Mouse (Mus musculus) limb, embryonic 14.5 days (tissue): Measurements from ENCODE around the gene Mmp15. TPM values are rescaled to one million over a fixed set of nuclear protein-coding genes. Genes with fewer than 3 reads are reported as not detected.

Experiments used
- ATAC-seq: fragments of 200-750 bp; cut with Nextera tagmentation; 2 replicates; pipeline ENCODE4 v1.8.0; 2017; ENCODE audit warnings: low read depth, moderate number of reproducible peaks, moderate TSS enrichment; ENCODE audit not compliant: low FRiP score
- DNase-seq: peaks from one replicate; pipeline ENCODE4 v3.0.0-alpha.2; 2015; ENCODE audit warnings: low spot score
- H3K27ac ChIP-seq: fragments of 300-500 bp; sonication (generic); replicated peaks from 2 replicates; pipeline ENCODE4 v1.5.1; 2014; ENCODE audit warnings: low read depth, mild to moderate bottlenecking, low read length, moderate library complexity, mixed read lengths
- H3K27me3 ChIP-seq: fragments of 300-500 bp; sonication (generic); 2 replicates; pipeline ENCODE4 v1.6.1; 2014; ENCODE audit warnings: low read length, mixed read lengths; ENCODE audit not compliant: control insufficient read depth, insufficient read depth
- H3K36me3 ChIP-seq: fragments of 300-500 bp; sonication (generic); 2 replicates; pipeline ENCODE4 v1.6.1; 2014; ENCODE audit warnings: mild to moderate bottlenecking, low read length, moderate library complexity, mixed read lengths; ENCODE audit not compliant: control insufficient read depth, insufficient read depth
- H3K4me1 ChIP-seq: fragments of 300-500 bp; sonication (generic); 2 replicates; pipeline ENCODE4 v1.6.1; 2014; ENCODE audit warnings: antibody characterized with exemption, low read length, mixed read lengths; ENCODE audit not compliant: control insufficient read depth, insufficient read depth
- H3K4me2 ChIP-seq: fragments of 300-500 bp; sonication (generic); replicated peaks from 2 replicates; pipeline ENCODE4 v1.6.1; 2014; ENCODE audit warnings: low read depth, mild to moderate bottlenecking, low read length, moderate library complexity; ENCODE audit not compliant: severe bottlenecking
- H3K4me3 ChIP-seq: fragments of 300-500 bp; sonication (generic); replicated peaks from 2 replicates; pipeline ENCODE4 v1.5.1; 2014; ENCODE audit warnings: low read length
- H3K9ac ChIP-seq: fragments of 300-500 bp; sonication (generic); 2 replicates; pipeline ENCODE4 v1.6.1; 2014; ENCODE audit warnings: mild to moderate bottlenecking, low read depth, low read length, moderate library complexity; ENCODE audit not compliant: severe bottlenecking
- H3K9me3 ChIP-seq: fragments of 300-500 bp; sonication (generic); 2 replicates; pipeline ENCODE4 v1.6.1; 2016; ENCODE audit warnings: low read length; ENCODE audit not compliant: control insufficient read depth
- POLR2A ChIP-seq: fragments of 200-500 bp; IDR thresholded peaks from 2 replicates; pipeline ENCODE4 v1.8.0; 2012; ENCODE audit warnings: inconsistent platforms, mild to moderate bottlenecking, moderate library complexity, borderline replicate concordance; ENCODE audit not compliant: insufficient read depth, insufficient read length; ENCODE audit errors: extremely low read depth
- WGBS: fragments of 180-500 bp; shearing (Covaris S2); extraction: QIAGEN DNeasy Blood & Tissue Kit; methylation state at CpG from one replicate; pipeline ENCODE4 v1.1.7; 2014; 5-methylcytosine and 5-hydroxymethylcytosine counted together
- polyA plus RNA-seq, 2 experiments: library from polyadenylated mRNA; depleted of rRNA in 1 of 2; stranded (reverse) in 1 of 2; unstranded in 1 of 2; fragments of >200 nt; fragmentation: Nextera tagmentation in 1 of 2; extraction: Ambion mirVana in 1 of 2; gene quantifications; 2 replicates each; pipeline versions ENCODE4 v1.2.1 to v1.2.3; 2012 to 2014

Mmp15 gene
- polyA plus RNA-seq, 2 experiments: 10.5 to 12.6 TPM

- no peak for TF ChIP-seq POLR2A
- H3K4me3 ChIP-seq: no peak overlapping the region
- no peaks in the 10 kb centered on the region for H3K9me3 ChIP-seq
- H3K27ac ChIP-seq: no peak overlapping the region
- no peak overlapping the region for H3K9ac ChIP-seq
- no peak for ATAC-seq
- H3K27me3 ChIP-seq: no peaks in the 10 kb centered on the region
- DNase-seq: no peak
- H3K4me2 ChIP-seq: no peak overlapping the region
- H3K36me3 ChIP-seq: no peaks in the 10 kb centered on the region
- 70% methylated on average over 17 of the region's 18 CpGs for WGBS
- H3K4me1 ChIP-seq: no peaks in the 10 kb centered on the region
Measured at GRCm38 (mm10) chr8:95312836-95313235, 39.2 kb upstream of the Mmp15 start.

GRCm38 (mm10) chr8:95313857-95314256 is 38.2 kb upstream of the Mmp15 start:
- H3K4me3 ChIP-seq: no peak overlapping the region
- H3K36me3 ChIP-seq: no peaks in the 10 kb centered on the region
- H3K27me3 ChIP-seq: no peaks in the 10 kb centered on the region
- TF ChIP-seq POLR2A: no peak
- DNase-seq (no peak), ATAC-seq (no peak)
- H3K27ac ChIP-seq: no peak overlapping the region
- H3K9me3 ChIP-seq: no peaks in the 10 kb centered on the region
- H3K4me2 ChIP-seq: no peak overlapping the region
- 88% methylated on average over 6 of the region's 6 CpGs for WGBS
- no peaks in the 10 kb centered on the region for H3K4me1 ChIP-seq
- H3K9ac ChIP-seq: no peak overlapping the region

DNA sequence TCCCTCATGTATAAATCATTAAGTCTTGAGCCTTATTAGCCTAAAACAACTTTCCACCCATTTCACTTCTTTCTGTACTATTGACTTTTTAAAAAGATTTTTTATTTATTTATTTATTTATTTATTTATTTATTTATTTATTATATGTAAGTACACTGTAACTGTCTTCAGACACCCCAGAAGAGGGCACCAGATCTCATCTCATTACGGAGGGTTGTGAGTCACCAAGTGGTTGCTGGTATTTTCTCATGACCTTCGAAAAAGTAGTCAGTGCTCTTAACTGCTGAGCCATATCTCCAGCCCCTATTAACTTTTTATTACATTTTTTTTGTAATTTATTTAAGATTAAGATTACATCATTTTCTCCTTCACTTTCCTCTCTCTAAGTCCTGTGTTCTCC is 37.4 kb upstream of the Mmp15 start:
- no peak for TF ChIP-seq POLR2A
- Histone ChIP-seq H3K27me3 (no peaks in the 10 kb centered on the region), H3K36me3 (no peaks in the 10 kb centered on the region), H3K4me2 (no peak overlapping the region), H3K9me3 (no peaks in the 10 kb centered on the region), H3K4me1 (no peaks in the 10 kb centered on the region), H3K4me3 (no peak overlapping the region), H3K27ac (no peak overlapping the region), H3K9ac (no peak overlapping the region)
- ATAC-seq: no peak
- WGBS: 64% methylated on average over 2 of the region's 2 CpGs
- no peak for DNase-seq

GRCm38 (mm10) chr8:95315350-95315749 is 36.7 kb upstream of the Mmp15 start:
- Histone ChIP-seq H3K4me2 (no peak overlapping the region), H3K9me3 (no peaks in the 10 kb centered on the region), H3K27ac (no peak overlapping the region), H3K36me3 (no peaks in the 10 kb centered on the region), H3K27me3 (no peaks in the 10 kb centered on the region), H3K4me3 (no peak overlapping the region), H3K4me1 (no peaks in the 10 kb centered on the region), H3K9ac (no peak overlapping the region)
- TF ChIP-seq POLR2A: no peak
- ATAC-seq (no peak), DNase-seq (no peak)
- 94% methylated on average over 1 of the region's 1 CpGs for WGBS

DNA sequence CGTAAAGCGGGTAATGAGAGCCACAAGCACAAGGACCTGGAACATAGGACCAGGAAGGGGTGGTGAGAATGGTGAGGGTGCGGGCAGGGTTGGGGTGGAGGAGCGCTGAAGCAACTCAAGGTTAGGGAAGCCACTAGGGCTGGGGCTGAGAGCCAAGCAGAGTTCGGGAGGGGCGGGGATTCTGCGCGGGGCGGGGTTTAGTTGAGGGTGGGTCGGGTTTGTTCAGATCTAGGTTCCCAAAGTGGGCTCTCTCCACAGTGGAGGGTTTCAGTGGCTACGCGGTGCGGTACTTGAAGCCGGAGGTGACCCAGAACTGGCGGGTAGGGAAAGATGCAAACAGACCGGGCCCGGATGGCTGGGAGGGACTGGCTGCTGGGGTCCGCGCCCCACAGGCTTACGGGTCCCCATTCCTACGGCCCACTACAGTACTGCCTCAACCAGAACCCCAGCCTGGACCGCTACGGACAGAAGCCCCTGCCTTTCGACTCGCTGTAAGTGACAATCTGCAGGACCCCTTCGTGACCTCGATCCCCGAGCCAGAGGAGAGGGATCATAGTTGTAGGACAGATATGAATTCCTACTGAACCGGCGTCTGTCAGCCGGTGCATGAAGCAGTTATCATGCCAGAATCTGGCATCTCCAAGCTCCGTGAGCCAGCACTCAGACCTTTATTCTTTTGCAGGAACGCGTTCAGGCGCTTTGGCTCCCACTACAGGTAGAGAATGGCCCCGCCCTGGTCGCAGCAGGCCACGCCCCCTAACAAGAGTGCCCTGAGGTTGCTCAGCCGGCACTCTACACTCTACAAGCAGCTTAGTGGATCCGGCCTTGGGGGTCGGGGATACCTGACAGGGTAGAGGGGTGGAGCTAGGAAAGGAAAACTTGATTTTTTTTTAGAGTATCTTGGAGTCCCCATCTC is 31.6 kb upstream of the Mmp15 start:
- WGBS: 2% methylated on average over 34 of the region's 41 CpGs

More for the DNA sequence above, 31.6 kb upstream of the Mmp15 start:
- peak overlapping the region; percentile 50 for H3K9ac ChIP-seq
- no peak overlapping the region for H3K27ac ChIP-seq
- peak overlapping the region; percentile 90 for H3K4me2 ChIP-seq
- no peaks in the 10 kb centered on the region for H3K9me3 ChIP-seq
- TF ChIP-seq POLR2A: no peak
- ATAC-seq (peak; percentile 59; the same call in 1 of the 2 replicates), DNase-seq (peak; percentile 65)
- peaks cover 9% of the 10 kb centered on the region for H3K4me1 ChIP-seq
- peak overlapping the region; percentile 42 for H3K4me3 ChIP-seq
- no peaks in the 10 kb centered on the region for H3K27me3 ChIP-seq
- peaks cover 20% of the 10 kb centered on the region for H3K36me3 ChIP-seq
